ENCODE assay signal across 11 mouse cellular contexts in genomic region chr6:51732298-51732895, GRCm38 (mm10).
DNase-seq lines count a peak whose midpoint lies in the region; ATAC-seq lines count a peak whose summit lies in the region.
"Had no signal": no experiment of that assay in that cellular context is flagged by ENCODE, and none has a peak within 500 bp of the region (broad histone marks: within the 10 kb centered on the region; RNA-seq: fewer than 3 reads in every experiment).

No protein-coding gene starts in this region.

- peaks cover 11% of the 10 kb centered on the region for H3K4me1 ChIP-seq in hindbrain, embryonic 10.5 days (replicated peaks)
- peaks cover 14% of the 10 kb centered on the region for H3K4me1 ChIP-seq in hindbrain, embryonic 12.5 days
- H3K4me1 ChIP-seq in hindbrain, embryonic 16.5 days (ENCODE audit: control insufficient read depth, insufficient read depth, low read depth, low read length) = peaks cover 5% of the 10 kb centered on the region
- H3K4me1 ChIP-seq in heart, embryonic 12.5 days (replicated peaks) = 0 out of 2 replicates have a peak, but pooled peaks cover 10% of the 10 kb centered on the region

- WGBS in hindbrain, embryonic 10.5 days = 80% methylated on average over 11 of the region's 11 CpGs
- WGBS in hindbrain, embryonic 12.5 days = 75% methylated on average over 11 of the region's 11 CpGs
- WGBS in hindbrain, embryonic 16.5 days = 56% methylated on average over 11 of the region's 11 CpGs
- WGBS in heart, embryonic 12.5 days = 80% methylated on average over 11 of the region's 11 CpGs

- no peaks in the 10 kb centered on the region for H3K36me3 ChIP-seq in hindbrain, embryonic 10.5 days
- H3K36me3 ChIP-seq in hindbrain, embryonic 12.5 days = no peaks in the 10 kb centered on the region
- H3K36me3 ChIP-seq in hindbrain, embryonic 16.5 days (ENCODE audit: control insufficient read depth, insufficient read depth, low read length) = no peaks in the 10 kb centered on the region
- H3K36me3 ChIP-seq in heart, embryonic 12.5 days = no peaks in the 10 kb centered on the region
- H3K36me3 ChIP-seq: limb, embryonic 15.5 days had no signal

- no peak overlapping the region for H3K9ac ChIP-seq in hindbrain, embryonic 12.5 days
- H3K9ac ChIP-seq in hindbrain, embryonic 16.5 days (ENCODE audit: low read depth, low read length) = no peak overlapping the region
- no peak overlapping the region for H3K9ac ChIP-seq in heart, embryonic 12.5 days
- H3K9ac ChIP-seq: limb, embryonic 15.5 days had no signal

- H3K4me3 ChIP-seq in hindbrain, embryonic 10.5 days = no peak overlapping the region
- H3K4me3 ChIP-seq in hindbrain, embryonic 12.5 days = no peak overlapping the region
- no peak overlapping the region for H3K4me3 ChIP-seq in hindbrain, embryonic 16.5 days (ENCODE audit: low read length)
- H3K4me3 ChIP-seq in heart, embryonic 12.5 days = no peak overlapping the region
- H3K4me3 ChIP-seq: limb, embryonic 15.5 days; myocyte had no signal

- DNase-seq in hindbrain, embryonic 10.5 days (ENCODE audit: low spot score) = no peak
- DNase-seq in right cerebral cortex, postnatal 10 days (ENCODE audit: low spot score in 2 of 2) = peak; percentile 63 to 64
- no peak for DNase-seq in right cerebral cortex, postnatal 36 days (ENCODE audit: low spot score in 2 of 2)
- DNase-seq in thymus, postnatal 14 days = no peak
- no peak for DNase-seq in gastrocnemius, adult 18-20 months (ENCODE audit: low spot score)
- DNase-seq: heart, postnatal 36 days had no signal

- no peak for ATAC-seq in hindbrain, embryonic 12.5 days (ENCODE audit: low FRiP score)
- peak; percentile 78 for ATAC-seq in hindbrain, embryonic 16.5 days
- no peak for ATAC-seq in heart, embryonic 12.5 days (ENCODE audit: insufficient number of reproducible peaks, low FRiP score)

- H3K27me3 ChIP-seq in hindbrain, embryonic 10.5 days (ENCODE audit: insufficient read depth, poor library complexity, severe bottlenecking) = no peaks in the 10 kb centered on the region
- H3K27me3 ChIP-seq in hindbrain, embryonic 12.5 days = no peaks in the 10 kb centered on the region
- no peaks in the 10 kb centered on the region for H3K27me3 ChIP-seq in hindbrain, embryonic 16.5 days (replicated peaks; ENCODE audit: control insufficient read depth, insufficient read depth, low read length)
- no peaks in the 10 kb centered on the region for H3K27me3 ChIP-seq in heart, embryonic 12.5 days (replicated peaks)

- no peaks in the 10 kb centered on the region for H3K9me3 ChIP-seq in hindbrain, embryonic 10.5 days
- no peaks in the 10 kb centered on the region for H3K9me3 ChIP-seq in hindbrain, embryonic 12.5 days (replicated peaks)
- no peaks in the 10 kb centered on the region for H3K9me3 ChIP-seq in hindbrain, embryonic 16.5 days (ENCODE audit: control insufficient read depth, low read length)
- no peaks in the 10 kb centered on the region for H3K9me3 ChIP-seq in heart, embryonic 12.5 days (replicated peaks)
- H3K9me3 ChIP-seq: limb, embryonic 15.5 days had no signal

- H3K4me2 ChIP-seq in hindbrain, embryonic 12.5 days (replicated peaks) = no peak overlapping the region
- no peak overlapping the region for H3K4me2 ChIP-seq in hindbrain, embryonic 16.5 days (ENCODE audit: low read length)
- H3K4me2 ChIP-seq in heart, embryonic 12.5 days = no peak overlapping the region
- H3K4me2 ChIP-seq: limb, embryonic 15.5 days had no signal

- peak overlapping the region; percentile 51; the same call in 1 of the 2 replicates for H3K27ac ChIP-seq in hindbrain, embryonic 10.5 days
- no peak overlapping the region for H3K27ac ChIP-seq in hindbrain, embryonic 12.5 days
- peak overlapping the region; percentile 52; the same call in 1 of the 2 replicates for H3K27ac ChIP-seq in hindbrain, embryonic 16.5 days (ENCODE audit: low read depth, low read length)
- no peak overlapping the region for H3K27ac ChIP-seq in heart, embryonic 12.5 days (ENCODE audit: poor library complexity, severe bottlenecking)
- H3K27ac ChIP-seq: limb, embryonic 15.5 days had no signal

Comparison
In these comparisons a context has a peak if more than half of its experiments do, and no peak if none do; other contexts are left out.
1. DNase-seq: peak in right cerebral cortex, postnatal 10 days (2 of 2); none in hindbrain, embryonic 10.5 days (single experiment), right cerebral cortex, postnatal 36 days (0 of 2), thymus, postnatal 14 days (single experiment) and gastrocnemius, adult 18-20 months (single experiment).
2. H3K27ac ChIP-seq: peak in hindbrain, embryonic 10.5 days (single experiment) and hindbrain, embryonic 16.5 days (single experiment); none in hindbrain, embryonic 12.5 days (single experiment) and heart, embryonic 12.5 days (single experiment).